Mouse (Mus musculus): ENCODE measurements around the gene Fstl5. TPM values are rescaled to one million over a fixed set of nuclear protein-coding genes. Genes with fewer than 3 reads are reported as not detected.

Gene Fstl5
- total and polyA plus RNA-seq, 2 experiments from 2014 or later: 46.2 to 60.9 TPM

GRCm38 (mm10) chr3:76567346-76567745 lies 493.3 kb downstream of the Fstl5 start:
- no peaks in the 10 kb centered on the region for H3K9me3 ChIP-seq (ENCODE audit: low read length)
- no peaks in the 10 kb centered on the region for H3K36me3 ChIP-seq (ENCODE audit: insufficient read depth, low read length)
- no peak overlapping the region for H3K4me3 ChIP-seq (ENCODE audit: low read depth, low read length)
- no peak overlapping the region for H3K27ac ChIP-seq (ENCODE audit: low read depth, low read length)
- no peak overlapping the region for H3K4me2 ChIP-seq (ENCODE audit: low read depth, low read length, poor library complexity, severe bottlenecking)
- TF ChIP-seq CTCF (IDR thresholded peaks at IDR 0.05): peak; percentile 38
- H3K9ac ChIP-seq (replicated peaks; ENCODE audit: low read length, poor library complexity, severe bottlenecking): no peak overlapping the region
- peak; percentile 26 for DNase-seq (ENCODE audit: low spot score)
- no peak for ATAC-seq (ENCODE audit: low FRiP score)
- no peaks in the 10 kb centered on the region for H3K4me1 ChIP-seq (ENCODE audit: insufficient read depth, low read length)
- no peaks in the 10 kb centered on the region for H3K27me3 ChIP-seq (ENCODE audit: insufficient read depth, low read length)

GRCm38 (mm10) chr3:76572478-76572877 lies 498.4 kb downstream of the Fstl5 start:
- 54% methylated on average over 3 of the region's 3 CpGs for WGBS
- no peak for ATAC-seq (ENCODE audit: low FRiP score)

GRCm38 (mm10) chr3:76572920-76573541 lies 499.0 kb downstream of the Fstl5 start:
- peak; percentile 6 for DNase-seq (ENCODE audit: low spot score)
- H3K27ac ChIP-seq (ENCODE audit: low read depth, low read length): no peak overlapping the region
- H3K4me3 ChIP-seq (ENCODE audit: low read depth, low read length): no peak overlapping the region
- no peak overlapping the region for H3K9ac ChIP-seq (replicated peaks; ENCODE audit: low read length, poor library complexity, severe bottlenecking)
- no peaks in the 10 kb centered on the region for H3K27me3 ChIP-seq (ENCODE audit: insufficient read depth, low read length)
- TF ChIP-seq CTCF (IDR thresholded peaks at IDR 0.05): no peak
- no peaks in the 10 kb centered on the region for H3K4me1 ChIP-seq (ENCODE audit: insufficient read depth, low read length)
- no peak overlapping the region for H3K4me2 ChIP-seq (ENCODE audit: low read depth, low read length, poor library complexity, severe bottlenecking)
- no peak for ATAC-seq (ENCODE audit: low FRiP score)
- H3K36me3 ChIP-seq (ENCODE audit: insufficient read depth, low read length): no peaks in the 10 kb centered on the region
- no peaks in the 10 kb centered on the region for H3K9me3 ChIP-seq (ENCODE audit: low read length)
- WGBS: 24% methylated on average over 3 of the region's 3 CpGs

More at GRCm38 (mm10) chr3:76572478-76572877, 498.4 kb downstream of the Fstl5 start:
- H3K27ac ChIP-seq (ENCODE audit: low read depth, low read length): no peak overlapping the region
- no peak for TF ChIP-seq CTCF (IDR thresholded peaks at IDR 0.05)
- no peak overlapping the region for H3K4me3 ChIP-seq (ENCODE audit: low read depth, low read length)
- no peaks in the 10 kb centered on the region for H3K36me3 ChIP-seq (ENCODE audit: insufficient read depth, low read length)
- no peak overlapping the region for H3K4me2 ChIP-seq (ENCODE audit: low read depth, low read length, poor library complexity, severe bottlenecking)
- no peaks in the 10 kb centered on the region for H3K27me3 ChIP-seq (ENCODE audit: insufficient read depth, low read length)
- H3K9ac ChIP-seq (replicated peaks; ENCODE audit: low read length, poor library complexity, severe bottlenecking): no peak overlapping the region
- no peaks in the 10 kb centered on the region for H3K4me1 ChIP-seq (ENCODE audit: insufficient read depth, low read length)
- no peaks in the 10 kb centered on the region for H3K9me3 ChIP-seq (ENCODE audit: low read length)
- no peak for DNase-seq (ENCODE audit: low spot score)

DNA sequence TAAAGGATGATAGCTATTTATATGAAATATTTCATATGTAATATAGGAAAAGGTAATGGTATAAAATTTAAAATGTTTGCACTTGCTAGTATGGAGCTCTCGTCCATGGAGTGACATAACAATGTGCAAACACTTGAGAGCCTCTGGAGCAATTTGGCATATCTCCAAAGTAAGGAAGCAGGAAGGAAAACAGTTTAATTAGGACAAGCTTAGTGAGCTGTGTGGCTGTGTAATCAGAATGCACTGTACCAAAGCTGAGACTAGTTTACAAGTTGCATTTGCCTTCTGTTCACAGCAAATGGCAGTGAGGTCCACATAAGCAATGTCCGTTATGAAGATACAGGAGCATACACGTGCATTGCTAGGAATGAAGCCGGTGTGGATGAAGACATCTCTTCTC lies 519.1 kb downstream of the Fstl5 start:
- Histone ChIP-seq H3K27ac (ENCODE audit: low read depth, low read length) (no peak overlapping the region), H3K4me3 (ENCODE audit: low read depth, low read length) (no peak overlapping the region), H3K9me3 (ENCODE audit: low read length) (no peaks in the 10 kb centered on the region), H3K27me3 (ENCODE audit: insufficient read depth, low read length) (no peaks in the 10 kb centered on the region), H3K9ac (replicated peaks; ENCODE audit: low read length, poor library complexity, severe bottlenecking) (no peak overlapping the region), H3K36me3 (ENCODE audit: insufficient read depth, low read length) (no peaks in the 10 kb centered on the region), H3K4me1 (ENCODE audit: insufficient read depth, low read length) (no peaks in the 10 kb centered on the region), H3K4me2 (ENCODE audit: low read depth, low read length, poor library complexity, severe bottlenecking) (no peak overlapping the region)
- ATAC-seq (ENCODE audit: low FRiP score): no peak
- TF ChIP-seq CTCF (IDR thresholded peaks at IDR 0.05): no peak
- 69% methylated on average over 4 of the region's 4 CpGs for WGBS
- peak; percentile 49 for DNase-seq (ENCODE audit: low spot score)

- Histone ChIP-seq H3K9ac (replicated peaks; ENCODE audit: low read length, poor library complexity, severe bottlenecking) (no peak overlapping the region), H3K27me3 (ENCODE audit: insufficient read depth, low read length) (no peaks in the 10 kb centered on the region), H3K4me3 (ENCODE audit: low read depth, low read length) (no peak overlapping the region), H3K4me2 (ENCODE audit: low read depth, low read length, poor library complexity, severe bottlenecking) (no peak overlapping the region), H3K27ac (ENCODE audit: low read depth, low read length) (no peak overlapping the region), H3K4me1 (ENCODE audit: insufficient read depth, low read length) (no peaks in the 10 kb centered on the region), H3K9me3 (ENCODE audit: low read length) (no peaks in the 10 kb centered on the region), H3K36me3 (ENCODE audit: insufficient read depth, low read length) (no peaks in the 10 kb centered on the region)
- no peak for TF ChIP-seq CTCF (IDR thresholded peaks at IDR 0.05)
- 91% methylated on average over 1 of the region's 1 CpGs for WGBS
- no peak for ATAC-seq (ENCODE audit: low FRiP score)
- no peak for DNase-seq (ENCODE audit: low spot score)
Measured at GRCm38 (mm10) chr3:76620044-76620443, 546.0 kb downstream of the Fstl5 start.

DNA sequence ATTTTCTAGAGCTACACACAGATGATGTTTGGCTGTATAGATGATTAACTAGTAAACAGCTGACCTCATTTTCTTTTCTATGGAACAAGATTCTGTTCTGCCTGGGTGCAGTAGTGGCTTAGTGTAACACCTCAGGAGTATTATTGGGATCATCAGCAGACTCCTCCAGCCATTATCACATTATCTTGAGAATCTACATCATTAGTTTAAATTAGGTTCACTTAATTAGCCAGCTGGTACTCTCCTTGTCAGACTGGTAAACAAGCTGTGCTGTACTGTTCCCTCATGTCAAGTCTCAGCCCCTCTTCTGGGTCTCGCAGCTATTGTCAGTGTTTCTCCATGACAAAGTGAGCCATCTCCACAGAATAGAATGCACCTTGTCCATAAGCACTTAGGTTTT lies 580.2 kb downstream of the Fstl5 start:
- DNase-seq (ENCODE audit: low spot score) (peak; percentile 23), ATAC-seq (ENCODE audit: low FRiP score) (no peak)
- Histone ChIP-seq H3K27ac (ENCODE audit: low read depth, low read length) (no peak overlapping the region), H3K4me1 (ENCODE audit: insufficient read depth, low read length) (no peaks in the 10 kb centered on the region), H3K4me2 (ENCODE audit: low read depth, low read length, poor library complexity, severe bottlenecking) (no peak overlapping the region), H3K4me3 (ENCODE audit: low read depth, low read length) (no peak overlapping the region), H3K27me3 (ENCODE audit: insufficient read depth, low read length) (no peaks in the 10 kb centered on the region), H3K9ac (replicated peaks; ENCODE audit: low read length, poor library complexity, severe bottlenecking) (no peak overlapping the region), H3K9me3 (ENCODE audit: low read length) (no peaks in the 10 kb centered on the region), H3K36me3 (ENCODE audit: insufficient read depth, low read length) (no peaks in the 10 kb centered on the region)
- WGBS: 84% methylated on average over 1 of the region's 1 CpGs
- TF ChIP-seq CTCF (IDR thresholded peaks at IDR 0.05): no peak

All from midbrain, postnatal 0 days (tissue).